Mouse (Mus musculus) intestine, embryonic 16.5 days (tissue): ENCODE measurements around the gene Exph5. TPM values are rescaled to one million over a fixed set of nuclear protein-coding genes. Genes with fewer than 3 reads are reported as not detected.

Source experiments
- ATAC-seq: fragments of 200-750 bp; cut with Nextera tagmentation; 2 replicates; pipeline ENCODE4 v1.8.0; 2017; ENCODE audit warnings: moderate TSS enrichment, moderate library complexity
- H3K27ac ChIP-seq: fragments of 300-500 bp; sonication (generic); 2 replicates; pipeline ENCODE4 v1.5.1; 2014; ENCODE audit warnings: mild to moderate bottlenecking, low read length
- H3K27me3 ChIP-seq: fragments of 300-500 bp; sonication (generic); replicated peaks from 2 replicates; pipeline ENCODE4 v1.6.1; 2014; ENCODE audit warnings: low read length, control low read depth, mixed read lengths; ENCODE audit not compliant: control insufficient read depth, insufficient read depth
- H3K36me3 ChIP-seq: fragments of 300-500 bp; sonication (generic); 2 replicates; pipeline ENCODE4 v1.6.1; 2014; ENCODE audit warnings: low read length, control low read depth; ENCODE audit not compliant: control insufficient read depth, insufficient read depth
- H3K4me1 ChIP-seq: fragments of 300-500 bp; sonication (generic); 2 replicates; pipeline ENCODE4 v1.6.1; 2014; ENCODE audit warnings: low read length, control low read depth, mixed read lengths; ENCODE audit not compliant: control insufficient read depth, insufficient read depth
- H3K4me2 ChIP-seq: fragments of 300-500 bp; sonication (generic); 2 replicates; pipeline ENCODE4 v1.6.1; 2014; ENCODE audit warnings: low read depth, low read length, control low read depth
- H3K4me3 ChIP-seq: fragments of 300-500 bp; sonication (generic); 2 replicates; pipeline ENCODE4 v1.5.1; 2014; ENCODE audit warnings: mild to moderate bottlenecking, low read length
- H3K9ac ChIP-seq: fragments of 300-500 bp; sonication (generic); 2 replicates; pipeline ENCODE4 v1.6.1; 2014; ENCODE audit warnings: low read depth, low read length
- H3K9me3 ChIP-seq: fragments of 300-500 bp; sonication (generic); 2 replicates; pipeline ENCODE4 v1.6.1; 2016; ENCODE audit warnings: low read length, control low read depth; ENCODE audit not compliant: control insufficient read depth
- whole genome bisulfite sequencing: fragments of 180-500 bp; shearing (Covaris S2); extraction: QIAGEN DNeasy Blood & Tissue Kit; methylation state at CpG from one replicate; pipeline ENCODE4 v1.1.7; 2014; 5-methylcytosine and 5-hydroxymethylcytosine counted together
- polyA plus RNA-seq: library from polyadenylated mRNA; unstranded; fragments of >200 nt; fragmentation: Nextera tagmentation; extraction: Ambion mirVana; gene quantifications from 2 replicates; pipeline ENCODE4 v1.2.1, GENCODE M21; 2015

Gene Exph5
- polyA plus RNA-seq, 1 experiment from 2014 or later = 2.8 TPM

DNA sequence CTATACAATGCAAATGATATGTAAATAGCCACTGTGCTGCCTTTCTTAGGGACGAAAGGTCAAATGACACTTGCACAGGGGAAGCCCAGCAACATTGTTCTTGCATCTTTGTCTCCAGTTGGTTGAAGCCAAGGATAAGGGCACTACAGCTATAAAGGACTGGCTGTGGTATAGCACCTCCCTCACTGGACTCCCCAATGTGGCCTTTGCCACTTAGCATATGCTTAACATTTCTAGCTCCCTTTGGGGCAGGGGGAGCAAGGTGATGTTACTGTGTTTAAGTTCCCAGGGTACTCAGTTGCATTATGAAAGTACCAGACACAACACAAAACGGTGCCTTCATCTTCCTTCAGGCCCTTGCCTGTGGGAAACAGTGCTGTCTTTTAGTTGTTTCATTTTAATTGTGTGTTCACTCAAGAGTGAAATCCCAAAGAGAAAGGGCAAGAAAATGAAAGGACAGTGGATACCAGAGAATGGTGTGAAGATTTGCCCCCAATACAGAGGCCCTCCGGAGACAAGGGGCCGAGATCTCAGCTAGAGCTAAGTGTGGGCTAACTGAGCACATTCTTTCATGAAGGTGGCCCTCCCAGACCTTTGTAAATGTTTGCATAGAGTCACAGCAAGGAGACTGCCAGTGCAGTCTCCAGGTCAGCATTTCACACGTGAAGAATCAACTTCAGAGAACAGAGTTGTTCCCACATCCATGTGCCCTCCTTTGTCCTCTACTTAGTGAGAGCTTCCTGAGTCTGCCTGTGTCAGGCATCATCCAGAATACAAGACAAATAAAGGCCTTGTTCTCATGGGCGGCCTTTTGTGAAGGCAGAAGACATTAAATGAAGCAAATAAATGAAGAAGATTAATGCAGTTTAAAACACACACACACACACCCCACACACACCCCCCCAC lies 28.1 kb downstream of the Exph5 start:
- Histone ChIP-seq H3K27ac (no peak overlapping the region), H3K4me1 (peaks cover 6% of the 10 kb centered on the region; the same call in 1 of the 2 replicates), H3K27me3 (no peaks in the 10 kb centered on the region), H3K4me3 (no peak overlapping the region), H3K9ac (no peak overlapping the region), H3K4me2 (no peak overlapping the region), H3K9me3 (no peaks in the 10 kb centered on the region), H3K36me3 (no peaks in the 10 kb centered on the region)
- 48% methylated on average over 6 of the region's 6 CpGs for WGBS
- 0 out of 2 replicates have a peak, but pooled peaks have one; percentile 27 for ATAC-seq

DNA sequence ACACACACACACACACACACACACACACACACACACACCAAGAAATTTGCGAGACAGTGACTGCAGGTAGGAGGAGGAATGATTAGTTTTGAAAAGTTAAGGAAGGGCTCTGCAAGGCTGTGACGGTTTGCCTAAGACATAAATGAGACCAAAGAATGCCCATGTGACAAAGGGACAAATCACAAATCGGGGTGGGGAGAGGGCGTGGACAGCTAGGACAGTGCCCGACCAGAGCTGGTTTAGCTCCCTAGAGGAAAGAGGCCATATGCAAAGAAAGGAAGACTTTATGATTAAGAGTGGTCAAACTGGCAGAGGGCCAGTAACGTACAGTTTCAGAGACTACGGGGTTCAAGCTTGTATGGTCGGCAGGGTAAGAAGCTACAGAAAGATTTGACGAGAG lies 28.8 kb downstream of the Exph5 start:
- Histone ChIP-seq H3K4me2 (no peak overlapping the region), H3K27me3 (no peaks in the 10 kb centered on the region), H3K9ac (no peak overlapping the region), H3K36me3 (no peaks in the 10 kb centered on the region), H3K9me3 (no peaks in the 10 kb centered on the region), H3K4me1 (peaks cover 6% of the 10 kb centered on the region; the same call in 1 of the 2 replicates), H3K27ac (no peak overlapping the region), H3K4me3 (no peak overlapping the region)
- 70% methylated on average over 9 of the region's 9 CpGs for WGBS
- peak; percentile 51 for ATAC-seq

DNA sequence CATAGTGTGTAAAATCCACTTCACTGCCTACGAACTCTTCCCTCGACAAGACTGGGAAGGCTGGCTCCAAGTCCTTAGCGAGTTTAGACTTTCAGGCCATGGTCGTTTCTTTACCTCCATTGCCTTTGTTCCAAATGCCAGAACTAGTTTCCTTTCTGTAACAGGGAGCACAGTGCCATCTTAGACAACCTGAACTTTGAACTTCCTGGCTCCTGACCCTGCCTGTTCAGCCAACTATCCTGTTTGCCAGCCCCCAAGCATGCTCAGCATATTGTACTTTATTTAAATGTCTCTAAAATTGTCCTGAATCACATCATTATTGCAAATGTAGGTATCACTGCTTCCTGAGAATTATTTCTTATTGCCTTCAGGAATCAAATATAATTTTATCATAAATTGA lies 32.0 kb downstream of the Exph5 start:
- Histone ChIP-seq H3K36me3 (no peaks in the 10 kb centered on the region), H3K27ac (no peak overlapping the region), H3K4me3 (no peak overlapping the region), H3K9me3 (no peaks in the 10 kb centered on the region), H3K4me2 (no peak overlapping the region), H3K27me3 (no peaks in the 10 kb centered on the region), H3K4me1 (no peaks in the 10 kb centered on the region), H3K9ac (no peak overlapping the region)
- no peak for ATAC-seq
- 73% methylated on average over 4 of the region's 4 CpGs for WGBS

DNA sequence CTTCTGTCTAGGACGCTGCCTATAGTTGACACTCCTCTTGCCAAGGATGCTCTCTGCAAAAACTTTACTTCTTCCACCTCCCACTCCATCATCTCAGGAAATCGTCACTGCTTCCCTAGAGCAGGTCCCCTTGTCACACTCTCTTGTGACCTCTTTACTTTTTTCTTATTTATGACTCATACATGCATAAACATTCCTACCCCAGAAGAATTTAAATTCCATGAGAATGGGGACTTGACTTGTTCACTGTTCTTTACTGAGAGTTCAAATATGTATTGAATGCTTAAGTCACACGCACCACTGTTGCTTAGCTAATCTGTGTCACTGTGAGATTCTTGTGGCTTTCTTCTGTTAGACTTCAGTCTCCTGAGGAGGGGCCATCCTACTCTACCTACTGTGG lies 33.7 kb downstream of the Exph5 start:
- Histone ChIP-seq H3K27ac (no peak overlapping the region), H3K36me3 (no peaks in the 10 kb centered on the region), H3K9me3 (no peaks in the 10 kb centered on the region), H3K27me3 (no peaks in the 10 kb centered on the region), H3K4me2 (no peak overlapping the region), H3K9ac (no peak overlapping the region), H3K4me1 (no peaks in the 10 kb centered on the region; the same call in 1 of the 2 replicates), H3K4me3 (no peak overlapping the region)
- no peak for ATAC-seq
- WGBS = 77% methylated on average over 3 of the region's 3 CpGs

DNA sequence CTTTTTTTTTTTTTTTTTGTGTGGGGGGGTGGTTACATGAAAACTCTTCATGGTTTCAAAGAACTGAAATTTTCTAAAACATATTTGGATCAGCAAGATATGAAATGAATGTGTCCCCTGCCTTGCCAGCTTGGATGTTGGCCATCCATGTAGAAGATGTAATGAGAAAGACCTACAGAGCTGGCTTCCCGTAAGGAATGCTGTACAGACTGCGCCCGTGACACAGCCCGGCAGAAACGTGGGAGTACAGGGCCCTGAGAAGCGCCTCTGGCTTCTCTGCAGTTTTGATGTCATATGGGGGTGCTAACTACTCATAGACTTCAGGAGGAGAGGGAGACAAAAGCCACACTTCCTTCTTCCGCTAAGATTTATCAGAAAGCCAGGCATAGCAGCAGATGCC lies 38.1 kb downstream of the Exph5 start:
- Histone ChIP-seq H3K9ac (no peak overlapping the region), H3K4me3 (no peak overlapping the region), H3K36me3 (no peaks in the 10 kb centered on the region), H3K27ac (no peak overlapping the region), H3K27me3 (no peaks in the 10 kb centered on the region), H3K4me2 (no peak overlapping the region), H3K9me3 (no peaks in the 10 kb centered on the region), H3K4me1 (peaks cover 4% of the 10 kb centered on the region; the same call in 1 of the 2 replicates)
- 72% methylated on average over 7 of the region's 7 CpGs for WGBS
- ATAC-seq = no peak

DNA sequence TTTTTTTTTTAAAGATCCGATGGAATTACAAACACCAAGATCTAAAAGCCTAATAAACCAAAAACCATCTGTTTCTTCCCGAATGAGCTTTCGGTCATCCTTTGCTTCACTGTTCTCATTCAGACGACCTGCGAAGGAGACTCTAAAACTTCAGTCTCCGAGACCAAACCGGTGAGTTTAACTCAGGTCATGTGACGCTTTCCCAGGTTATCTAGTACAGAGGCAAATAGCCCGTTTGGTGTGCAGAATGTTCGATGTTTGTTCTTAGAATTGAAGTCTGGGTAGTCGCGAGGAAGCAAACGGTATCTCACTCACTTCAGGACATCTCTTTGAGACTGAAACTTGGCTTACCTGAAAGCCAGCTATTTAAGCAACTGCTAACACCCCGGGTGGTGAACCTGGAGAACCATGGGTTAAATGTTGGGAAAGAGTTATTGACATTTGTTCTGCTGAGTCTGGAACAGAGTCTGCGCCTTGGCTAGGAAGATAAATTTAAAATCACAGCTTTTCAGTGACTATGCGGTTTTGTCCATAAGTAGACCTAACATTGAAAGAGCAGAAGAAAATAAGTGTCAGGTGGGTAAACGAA lies 39.0 kb downstream of the Exph5 start:
- peak overlapping the region; percentile 83 for H3K27ac ChIP-seq

DNA sequence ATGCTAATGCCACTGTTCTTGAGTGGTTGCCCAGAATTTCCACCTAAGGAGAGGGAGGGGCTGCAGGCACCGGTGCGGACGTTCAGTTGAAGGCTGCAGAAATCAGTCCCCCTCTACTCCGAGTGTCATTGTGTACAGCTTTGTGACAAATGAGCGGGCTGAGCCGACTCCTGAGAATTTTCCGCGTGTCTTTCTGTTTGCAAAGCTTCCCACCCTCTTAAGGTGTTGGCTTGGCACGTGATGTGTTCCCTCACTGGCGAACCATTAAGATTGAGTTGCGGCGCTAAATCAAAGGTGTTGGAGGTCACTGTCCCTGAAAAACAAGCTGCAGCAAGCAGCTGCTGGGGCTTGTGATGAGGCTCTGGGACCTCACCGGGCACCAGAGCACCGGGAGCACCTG lies 39.5 kb downstream of the Exph5 start:
- peak overlapping the region; percentile 65 for H3K9ac ChIP-seq
- H3K9me3 ChIP-seq = no peaks in the 10 kb centered on the region
- peak overlapping the region; percentile 54 for H3K4me3 ChIP-seq
- peaks cover 4% of the 10 kb centered on the region; the same call in 1 of the 2 replicates for H3K4me1 ChIP-seq
- ATAC-seq = peak; percentile 81
- H3K27me3 ChIP-seq = no peaks in the 10 kb centered on the region
- no peaks in the 10 kb centered on the region for H3K36me3 ChIP-seq
- peak overlapping the region; percentile 83 for H3K27ac ChIP-seq
- WGBS = 2% methylated on average over 14 of the region's 14 CpGs
- H3K4me2 ChIP-seq = peak overlapping the region; percentile 49

More for the DNA sequence above, 39.0 kb downstream of the Exph5 start:
- no peaks in the 10 kb centered on the region for H3K9me3 ChIP-seq
- peak overlapping the region; percentile 65 for H3K9ac ChIP-seq
- H3K4me2 ChIP-seq = peak overlapping the region; percentile 49
- no peaks in the 10 kb centered on the region for H3K36me3 ChIP-seq
- ATAC-seq = peak; percentile 72
- no peaks in the 10 kb centered on the region for H3K27me3 ChIP-seq
- 18% methylated on average over 17 of the region's 17 CpGs for WGBS
- peak overlapping the region; percentile 54 for H3K4me3 ChIP-seq
- peaks cover 4% of the 10 kb centered on the region; the same call in 1 of the 2 replicates for H3K4me1 ChIP-seq

DNA sequence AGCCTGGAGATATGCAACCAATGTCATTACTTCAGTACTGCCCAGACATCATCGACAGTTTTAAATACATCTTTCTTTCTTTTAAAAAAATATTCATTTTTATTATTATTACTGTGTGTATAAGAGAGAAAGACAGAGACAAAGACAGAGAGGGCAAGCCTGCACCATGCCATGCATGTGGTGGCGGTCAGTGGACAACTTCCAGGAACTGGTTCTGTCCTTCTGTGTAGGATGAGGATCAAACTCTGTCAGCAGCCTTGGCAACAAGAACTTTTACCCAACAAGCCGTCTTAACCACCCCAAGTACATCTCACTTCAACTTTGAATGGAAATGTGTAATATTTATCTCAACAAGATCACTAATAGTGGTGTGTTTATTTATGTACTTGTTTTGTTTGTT lies 40.5 kb downstream of the Exph5 start:
- WGBS = 64% methylated on average over 3 of the region's 3 CpGs
- Histone ChIP-seq H3K9ac (peak overlapping the region; percentile 65; the same call in 1 of the 2 replicates), H3K4me1 (peaks cover 4% of the 10 kb centered on the region; the same call in 1 of the 2 replicates), H3K4me3 (peak overlapping the region; percentile 54), H3K36me3 (no peaks in the 10 kb centered on the region), H3K27ac (no peak overlapping the region), H3K27me3 (no peaks in the 10 kb centered on the region), H3K9me3 (no peaks in the 10 kb centered on the region), H3K4me2 (peak overlapping the region; percentile 49)
- no peak for ATAC-seq

DNA sequence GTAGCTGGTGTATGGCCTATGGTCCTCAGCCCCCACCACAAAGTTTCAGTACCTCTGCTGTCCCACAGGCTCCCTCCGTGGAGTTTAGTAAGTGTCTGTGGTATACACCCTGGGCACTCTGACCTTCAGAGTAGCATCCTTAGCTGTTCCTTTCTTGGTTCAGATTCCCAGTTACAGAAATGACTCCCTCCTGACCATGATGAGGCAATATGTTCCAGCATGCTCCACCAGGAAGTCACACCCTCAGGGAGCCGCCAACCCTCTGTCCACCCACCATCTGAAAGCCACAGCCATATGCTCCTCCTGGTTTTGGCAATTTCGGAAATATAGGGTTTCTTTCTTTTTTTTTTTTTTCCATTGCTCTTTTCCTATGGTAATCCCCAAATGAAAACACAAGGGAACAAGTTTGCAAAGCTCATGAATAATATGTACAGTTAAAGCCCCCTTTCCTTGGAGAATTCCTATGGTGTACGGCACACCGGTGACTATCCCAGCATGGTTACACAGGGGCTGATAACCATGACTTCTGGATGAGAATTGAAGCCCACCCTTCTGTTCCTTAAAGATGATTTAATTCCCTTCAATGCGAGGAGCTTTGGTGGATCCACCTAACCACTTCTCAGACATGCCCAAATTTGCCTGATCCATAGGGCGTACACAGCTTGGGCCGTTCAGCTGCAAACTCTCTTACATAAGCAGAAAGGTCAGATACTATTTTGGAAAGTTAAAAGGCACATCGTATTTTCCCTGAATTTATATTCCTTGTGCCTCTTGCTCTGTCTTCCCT lies 43.4 kb downstream of the Exph5 start:
- H3K27ac ChIP-seq = no peak overlapping the region; the same call in 1 of the 2 replicates
- ATAC-seq = no peak
- H3K9me3 ChIP-seq = no peaks in the 10 kb centered on the region
- no peak overlapping the region for H3K4me3 ChIP-seq
- H3K4me1 ChIP-seq = peaks cover 4% of the 10 kb centered on the region; the same call in 1 of the 2 replicates
- H3K4me2 ChIP-seq = no peak overlapping the region
- no peak overlapping the region for H3K9ac ChIP-seq
- no peaks in the 10 kb centered on the region for H3K27me3 ChIP-seq
- no peaks in the 10 kb centered on the region for H3K36me3 ChIP-seq
- 85% methylated on average over 9 of the region's 9 CpGs for WGBS
